Mouse (Mus musculus): ENCODE measurements at regions not wholly inside any gene's neighbourhood (a gene's known extent, or its start where the extent isn't known, plus 50 kb on each side); places are given as distances from the start of the nearest gene placed in this dataset.

DNA sequence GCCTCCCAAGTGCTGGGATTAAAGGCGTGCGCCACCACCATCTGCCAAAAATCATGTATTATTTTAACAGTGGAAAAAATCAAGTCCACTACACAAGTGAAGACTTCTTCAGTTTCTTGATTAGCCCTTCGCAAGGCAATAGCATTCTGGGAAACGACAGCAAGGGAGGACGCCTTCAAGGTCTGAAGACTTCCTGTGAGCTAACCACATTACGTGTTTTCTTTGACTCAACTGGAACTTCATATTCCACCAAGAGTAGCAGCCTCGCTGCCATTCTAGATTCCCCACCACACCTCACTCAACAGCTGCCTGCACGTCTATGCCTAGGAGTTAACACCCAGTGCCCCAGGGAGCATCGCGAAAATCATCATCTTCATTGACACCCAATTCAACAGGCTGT, 126.2 kb upstream of the Smim15 start:
- TF ChIP-seq CTCF (IDR thresholded peaks at IDR 0.05; ENCODE audit: insufficient read depth, low read depth, low read length) (no peak), POLR2A (IDR thresholded peaks at IDR 0.05; ENCODE audit: insufficient read depth, low read depth, low read length) (no peak)
